Mouse (Mus musculus) myocyte (in vitro differentiated cells): ENCODE results near the gene Selenon.
A peak's percentile ranks its signal among the peaks of the same experiment; 100 is the strongest.

Experiments used
- E2F4 ChIP-seq: IDR thresholded peaks from one replicate; pipeline ENCODE4 v1.6.1; 2011; ENCODE audit warnings: mild to moderate bottlenecking, control low read depth, moderate library complexity; ENCODE audit not compliant: insufficient read depth
- MAX ChIP-seq: IDR thresholded peaks from one replicate; pipeline ENCODE4 v1.6.1; 2011; ENCODE audit warnings: low read depth, mild to moderate bottlenecking, control low read depth
- MYOD1 ChIP-seq, 3 experiments: IDR thresholded peaks; one replicate each; pipeline ENCODE4 v1.6.1; 2011; ENCODE audit warnings: control low read depth in 2 of 3, low read depth in 2 of 3, mild to moderate bottlenecking in 2 of 3, moderate library complexity in 1 of 3; ENCODE audit not compliant: insufficient read length in 2 of 3, control insufficient read depth in 1 of 3
- POLR2A ChIP-seq: IDR thresholded peaks from one replicate; pipeline ENCODE4 v1.6.1; 2011; ENCODE audit warnings: low read depth, mild to moderate bottlenecking, control low read depth, moderate library complexity; ENCODE audit not compliant: insufficient read length
- POLR2AphosphoS2 ChIP-seq: IDR thresholded peaks from one replicate; pipeline ENCODE4 v1.6.1; 2011; ENCODE audit warnings: low read depth, control low read depth; ENCODE audit not compliant: insufficient read length
- REST ChIP-seq: IDR thresholded peaks from one replicate; pipeline ENCODE4 v1.6.1; 2011; ENCODE audit warnings: mild to moderate bottlenecking, control low read depth, moderate library complexity; ENCODE audit not compliant: insufficient read depth, insufficient read length
- TCF12 ChIP-seq: IDR thresholded peaks from one replicate; pipeline ENCODE4 v1.6.1; 2011; ENCODE audit warnings: mild to moderate bottlenecking, control low read depth; ENCODE audit not compliant: poor library complexity, insufficient read depth, severe bottlenecking
- USF1 ChIP-seq: IDR thresholded peaks from one replicate; pipeline ENCODE4 v1.6.1; 2011; ENCODE audit warnings: low read depth, mild to moderate bottlenecking, control low read depth, moderate library complexity

DNA sequence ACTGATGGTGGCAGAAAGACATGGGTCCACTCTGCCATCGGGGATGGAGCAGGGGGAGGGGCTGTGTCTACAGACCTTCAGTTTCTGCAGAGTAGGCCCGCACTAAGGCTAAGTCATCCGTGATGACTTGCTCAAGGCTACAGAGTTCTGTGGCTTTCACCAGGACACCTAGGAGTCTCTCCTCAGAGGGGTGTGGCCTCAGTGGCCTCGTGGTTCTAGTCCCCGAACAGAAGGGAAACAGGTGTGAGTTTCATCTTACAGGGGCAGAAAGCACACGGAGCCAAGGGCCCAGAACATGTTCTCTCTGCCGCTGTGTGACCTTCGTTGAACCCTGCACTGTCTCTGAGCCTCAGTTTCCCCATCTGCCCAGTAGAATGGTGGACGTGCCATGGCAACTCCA, 36.3 kb upstream of the Selenon start:
- TF ChIP-seq MAX, result no peak
- TF ChIP-seq POLR2A, result no peak
- no peak for TF ChIP-seq POLR2AphosphoS2
- no peak for TF ChIP-seq USF1
- TF ChIP-seq TCF12, result no peak
- no peak for TF ChIP-seq E2F4
- TF ChIP-seq MYOD1 (IDR thresholded peaks at IDR 0.05; ENCODE audit: control insufficient read depth in 1 of 3, insufficient read length in 2 of 3, low read depth in 2 of 3), result peak in 1 of 3 experiments; percentile 44
- no peak for TF ChIP-seq REST
